In the genomic region with DNA sequence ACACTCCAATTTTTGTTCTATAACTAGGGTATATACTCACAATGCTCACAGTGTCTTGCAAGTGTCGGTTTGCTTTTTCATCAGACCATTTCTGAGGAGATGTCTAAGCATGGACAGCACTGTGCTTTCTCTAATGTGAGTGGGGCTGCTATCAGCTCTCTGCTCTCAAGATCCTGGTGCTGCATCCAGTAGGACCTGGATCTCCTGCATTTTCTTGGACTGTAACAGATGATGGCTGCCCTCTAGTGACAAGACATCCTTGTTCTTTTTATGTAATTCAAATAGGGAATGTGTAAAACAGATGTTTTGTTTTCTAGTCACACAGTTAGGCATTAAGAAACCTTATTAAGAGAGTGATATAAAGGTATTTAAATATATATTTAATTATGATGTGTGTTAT, we compare ENCODE assay signal across 9 mouse cellular contexts.
DNase-seq lines count a peak whose midpoint lies in the region; TF ChIP-seq lines count a peak whose summit lies in the region.
"Had no signal": no experiment of that assay in that cellular context is flagged by ENCODE, and none has a peak within 500 bp of the region (broad histone marks: within the 10 kb centered on the region; RNA-seq: fewer than 3 reads in every experiment).

No protein-coding gene starts in this region.

- H3K27ac ChIP-seq in left cerebral cortex, adult 2 months, result no peak overlapping the region

- TF ChIP-seq CTCF in left cerebral cortex, adult 2 months (IDR thresholded peaks at IDR 0.05), result peak; percentile 53

- intact Hi-C loops in left cerebral cortex, postnatal 36 days (cut with DNase I), result no loop called here
- intact Hi-C loops in left cerebral cortex, adult 2 months (cut with DNase I), result no loop called here

- DNase-seq in adrenal gland, postnatal 10 days, result peak; percentile 3
- DNase-seq in adrenal gland, adult 18-20 months (ENCODE audit: low spot score in 2 of 2), result no peak
- peak; percentile 26 for DNase-seq in left cerebral cortex, adult 11 months (ENCODE audit: low spot score)
- DNase-seq in left cerebral cortex, postnatal 36 days (ENCODE audit: low spot score in 2 of 2), result no peak
- DNase-seq in embryo, embryonic 10 days (ENCODE audit: low spot score), result peak; percentile 55
- peak in 1 of 2 experiments; percentile 22 for DNase-seq in left cerebral cortex, adult 2 months (ENCODE audit: extremely low spot score in 1 of 2, low spot score in 2 of 2)
- no peak for DNase-seq in spleen, postnatal 14 days (ENCODE audit: low spot score in 2 of 2)
- no peak for DNase-seq in thymus, postnatal 4 days

- H3K4me3 ChIP-seq in left cerebral cortex, adult 2 months, result no peak overlapping the region
- H3K4me3 ChIP-seq: erythroblast, embryonic 14.5 days had no signal

Comparison
In these comparisons a context has a peak if more than half of its experiments do, and no peak if none do; other contexts are left out.
1. DNase-seq: peak in adrenal gland, postnatal 10 days (single experiment), left cerebral cortex, adult 11 months (single experiment) and embryo, embryonic 10 days (single experiment); none in adrenal gland, adult 18-20 months (0 of 2), left cerebral cortex, postnatal 36 days (0 of 2), spleen, postnatal 14 days (0 of 2) and thymus, postnatal 4 days (single experiment).